Mouse (Mus musculus) thymus, postnatal 0 days (tissue): Measurements from ENCODE around the gene Drg2. TPM values are rescaled to one million over a fixed set of nuclear protein-coding genes. Genes with fewer than 3 reads are reported as not detected.

Source experiments
- DNase-seq: peaks from one replicate; pipeline ENCODE4 v3.0.0-alpha.2; 2015; ENCODE audit warnings: low spot score
- polyA plus RNA-seq: library from polyadenylated mRNA; unstranded; fragments of >200 nt; fragmentation: Nextera tagmentation; extraction: Ambion mirVana; gene quantifications from 2 replicates; pipeline ENCODE4 v1.2.1, GENCODE M21; 2015

Gene Drg2
- polyA plus RNA-seq, 1 experiment from 2014 or later = 71.2 TPM

DNA sequence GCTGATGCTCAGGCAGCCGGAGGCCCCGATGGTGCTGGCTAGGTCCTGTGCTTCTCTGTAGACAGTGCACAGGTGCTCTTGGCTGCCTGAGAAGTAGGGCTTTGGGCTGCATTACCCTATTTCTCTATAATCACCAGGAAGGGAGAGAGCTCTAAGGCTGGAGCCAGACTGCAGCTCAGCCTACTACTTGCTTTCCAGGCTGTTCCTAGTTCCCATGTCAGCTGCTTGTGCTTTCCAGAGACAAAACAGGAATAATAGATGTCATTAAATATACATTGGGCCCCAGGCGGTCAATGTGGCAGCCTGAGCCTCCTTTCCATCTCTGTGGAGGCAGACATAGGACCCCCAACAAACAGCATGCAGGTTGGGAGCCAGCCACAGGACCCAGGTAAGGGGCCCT, 14.6 kb downstream of the Drg2 start, which contains the start of gene Myo15:
Gene Myo15, plus strand, starts transcription at position 301 of the 400 bp plus-strand sequence.
- DNase-seq = no peak

DNA sequence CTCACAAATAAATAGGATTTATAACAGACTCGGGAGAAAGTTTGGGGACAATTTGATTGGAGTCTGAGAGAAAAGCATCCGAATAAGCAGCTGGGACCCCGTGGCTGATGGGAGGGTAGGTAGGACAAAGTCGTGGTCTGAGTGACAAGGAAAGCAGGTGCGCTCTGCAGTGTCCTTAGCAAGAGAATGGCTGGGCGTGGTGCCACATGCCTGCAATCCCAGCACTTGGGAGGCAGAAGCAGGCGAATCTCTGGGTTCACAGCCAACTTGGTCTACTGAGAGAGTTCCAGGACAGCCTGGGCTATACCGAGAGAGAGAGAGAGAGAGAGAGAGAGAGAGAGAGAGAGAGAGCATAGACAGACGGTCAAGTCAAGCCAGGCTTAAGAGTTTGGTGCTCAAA, 16.4 kb downstream of the Drg2 start:
- DNase-seq = no peak

GRCm38 (mm10) chr11:60474534-60474933, 20.1 kb downstream of the Drg2 start:
- no peak for DNase-seq

DNA sequence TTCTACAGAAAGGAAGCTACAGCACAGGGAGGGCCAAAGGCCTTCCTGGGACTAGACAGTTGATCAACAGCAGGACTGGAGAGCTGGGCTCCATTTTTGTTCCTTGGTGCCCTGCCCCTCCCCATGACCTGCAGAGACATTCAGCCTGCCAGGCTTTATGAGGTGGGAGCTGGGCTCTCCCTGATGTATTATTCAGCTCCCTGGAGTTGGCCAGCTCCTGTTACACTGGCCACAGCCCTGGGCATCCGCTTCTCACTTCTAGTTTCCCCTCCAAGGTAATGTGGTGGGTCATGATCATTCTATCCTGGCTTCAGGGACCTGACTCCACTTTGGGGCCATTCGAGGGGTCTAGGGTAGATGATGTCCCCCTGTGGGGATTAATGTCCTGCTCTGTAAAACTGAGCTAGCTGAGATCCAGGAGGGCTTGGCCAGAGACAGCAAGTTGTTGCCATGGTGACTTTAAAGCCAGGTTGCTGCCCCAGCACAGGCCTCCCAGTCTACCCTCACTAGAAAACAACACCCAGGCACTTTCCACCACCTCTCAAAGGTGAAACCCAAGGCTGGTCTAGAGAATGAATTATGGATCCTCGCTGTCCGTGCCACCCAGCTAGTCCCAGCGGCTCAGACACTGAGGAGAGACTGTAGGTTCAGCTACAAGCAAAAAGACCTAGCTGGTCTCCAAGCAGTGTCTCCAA, 21.4 kb downstream of the Drg2 start:
- DNase-seq = no peak

DNA sequence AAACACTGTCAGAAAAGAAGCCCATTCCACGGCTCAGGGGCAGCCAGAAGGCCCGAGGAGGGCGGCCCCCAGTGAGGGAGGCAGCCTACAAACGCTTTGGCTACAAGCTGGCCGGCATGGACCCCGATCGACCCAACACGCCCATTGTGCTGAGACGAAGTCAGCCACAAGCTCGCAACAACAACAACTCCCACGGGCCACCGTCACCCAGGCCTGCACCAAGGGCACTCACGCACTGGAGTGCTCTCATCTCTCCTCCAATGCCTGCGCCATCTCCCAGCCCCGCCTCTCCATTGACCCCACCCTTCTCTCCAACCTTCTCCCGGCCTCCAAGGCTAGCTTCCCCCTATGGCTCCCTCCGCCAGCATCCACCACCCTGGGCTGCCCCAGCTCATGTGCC, 23.7 kb downstream of the Drg2 start:
- no peak for DNase-seq

- no peak for DNase-seq
Observed at GRCm38 (mm10) chr11:60486267-60486666, 31.9 kb downstream of the Drg2 start.

DNA sequence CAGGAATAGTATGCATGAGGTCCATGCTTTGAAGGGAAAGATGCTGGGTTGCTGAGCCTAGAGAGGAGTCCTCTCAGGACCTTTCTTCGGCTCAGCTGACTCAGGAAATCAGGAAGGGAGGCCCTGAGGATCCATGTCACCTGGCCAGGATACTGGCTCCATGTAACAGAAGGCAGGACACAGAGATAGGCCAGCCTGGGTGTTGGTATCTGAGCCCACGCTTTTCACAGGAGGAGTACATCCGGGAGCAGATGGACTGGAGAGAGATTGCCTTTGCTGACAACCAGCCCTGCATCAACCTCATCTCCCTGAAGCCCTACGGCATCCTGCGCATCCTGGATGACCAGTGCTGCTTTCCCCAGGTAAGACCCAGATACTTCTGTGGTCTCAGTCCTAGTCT, 38.3 kb downstream of the Drg2 start:
- DNase-seq = no peak

GRCm38 (mm10) chr11:60495692-60496091, 41.3 kb downstream of the Drg2 start:
- DNase-seq = no peak

DNA sequence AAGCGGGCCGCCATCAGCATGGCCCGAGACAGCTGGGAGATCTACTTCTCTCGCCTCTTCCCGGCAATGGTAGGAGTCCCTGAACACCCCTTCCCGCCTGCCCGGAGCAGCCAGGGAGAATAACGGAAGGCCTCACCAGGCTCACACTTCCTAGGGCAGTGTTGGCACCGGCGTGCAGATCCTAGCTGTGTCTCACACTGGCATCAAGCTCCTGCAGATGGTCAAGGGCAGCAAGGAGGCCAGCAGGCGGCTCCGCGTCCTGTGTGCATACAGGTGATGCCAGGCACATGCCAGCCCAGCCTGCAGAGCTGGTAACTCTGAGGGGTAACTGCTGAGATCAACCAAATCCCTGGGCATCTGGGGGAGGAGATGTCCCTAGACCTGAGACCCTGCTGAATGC, 52.9 kb downstream of the Drg2 start:
- DNase-seq = no peak

- no peak for DNase-seq
Observed at GRCm38 (mm10) chr11:60508950-60509349, 54.6 kb downstream of the Drg2 start.

DNA sequence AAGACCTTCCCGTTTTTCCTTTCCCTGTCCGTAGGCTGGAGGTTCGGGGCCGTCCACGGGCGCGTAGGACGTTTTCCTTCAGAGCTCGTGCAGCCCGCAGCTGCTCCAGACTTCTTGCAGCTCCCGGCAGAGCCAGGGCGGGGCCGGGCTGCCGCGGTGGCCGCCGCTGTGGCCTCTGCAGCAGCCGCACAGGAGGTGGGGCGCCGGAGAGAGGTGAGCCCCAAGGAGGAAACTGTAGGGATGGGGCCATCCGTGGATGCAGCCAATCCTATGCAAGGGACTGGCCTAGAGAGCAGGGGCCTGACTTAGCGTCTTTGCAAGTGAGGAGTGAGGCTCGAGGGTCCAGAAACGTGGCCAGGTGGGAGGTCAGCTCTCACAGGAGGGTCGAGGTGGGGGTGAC, 55.1 kb downstream of the Drg2 start:
- DNase-seq = peak; percentile 15

GRCm38 (mm10) chr11:60511893-60512292, 57.5 kb downstream of the Drg2 start:
- DNase-seq = no peak

DNA sequence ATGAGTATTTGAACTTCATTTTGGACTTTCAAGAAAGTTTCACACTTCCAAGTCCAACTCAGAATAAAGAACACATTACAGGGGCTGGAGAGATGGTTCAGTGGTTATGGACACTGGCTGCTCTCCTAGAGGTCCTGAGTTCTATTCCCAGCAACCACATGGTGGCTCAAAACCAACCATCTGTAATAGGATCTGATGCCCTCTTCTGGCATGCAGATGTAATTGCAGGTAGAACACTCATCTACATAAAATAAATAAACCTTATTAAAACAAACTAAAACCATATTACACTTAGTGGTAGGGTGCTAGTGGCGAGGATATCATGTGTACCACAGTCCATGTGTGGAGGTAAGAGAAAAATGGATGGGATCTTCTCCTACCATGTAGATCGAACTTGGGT, 58.1 kb downstream of the Drg2 start:
- no peak for DNase-seq

- DNase-seq = no peak
Observed at GRCm38 (mm10) chr11:60514941-60515340, 60.5 kb downstream of the Drg2 start.

DNA sequence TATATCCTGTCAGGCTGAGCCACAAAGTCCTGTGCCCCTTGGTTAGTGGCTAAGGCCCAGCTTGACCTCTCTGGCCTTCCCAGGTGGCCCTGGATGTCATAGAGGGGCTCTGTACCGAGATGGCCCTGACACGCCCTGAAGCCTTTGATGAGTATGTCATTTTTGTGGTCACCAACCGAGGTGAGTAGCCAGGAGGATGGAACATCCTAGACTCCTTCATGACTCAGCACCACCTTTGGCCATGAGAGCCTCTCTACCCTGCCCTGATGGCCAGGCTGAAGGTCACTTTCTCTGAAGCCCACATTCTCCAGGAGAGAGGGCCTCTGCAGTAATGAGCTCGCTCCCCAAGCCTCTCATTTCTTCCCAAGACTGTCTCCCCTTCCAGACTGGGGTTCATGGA, 63.9 kb downstream of the Drg2 start:
- no peak for DNase-seq

Other genes with a start within 250 kb of the Drg2 start
- 82.6 and 100 TPM in 2 replicates for gene Srebf1, start 232.0 kb upstream of the Drg2 start, polyA plus RNA-seq
- 12.7 and 17.6 TPM in 2 replicates for gene Tom1l2, start 101.7 kb upstream of the Drg2 start, polyA plus RNA-seq
- gene Drc3, start 101.3 kb upstream of the Drg2 start, polyA plus RNA-seq = 3.6 and 4.5 TPM in 2 replicates
- 15.0 and 16.3 TPM in 2 replicates for gene Gid4, start 37.4 kb upstream of the Drg2 start, polyA plus RNA-seq
- gene Atpaf2, start 36.1 kb upstream of the Drg2 start, polyA plus RNA-seq = 50.6 and 53.5 TPM in 2 replicates
- gene Myo15, start 14.7 kb downstream of the Drg2 start, polyA plus RNA-seq = 0.13 and 0.14 TPM in 2 replicates
- gene Alkbh5, start 81.8 kb downstream of the Drg2 start, polyA plus RNA-seq = 31.8 and 41.4 TPM in 2 replicates
- gene Llgl1, start 245.1 kb downstream of the Drg2 start, polyA plus RNA-seq = 27.0 and 29.0 TPM in 2 replicates